Mouse (Mus musculus): ENCODE data around the gene Etfdh.

Etfdh gene

DNA sequence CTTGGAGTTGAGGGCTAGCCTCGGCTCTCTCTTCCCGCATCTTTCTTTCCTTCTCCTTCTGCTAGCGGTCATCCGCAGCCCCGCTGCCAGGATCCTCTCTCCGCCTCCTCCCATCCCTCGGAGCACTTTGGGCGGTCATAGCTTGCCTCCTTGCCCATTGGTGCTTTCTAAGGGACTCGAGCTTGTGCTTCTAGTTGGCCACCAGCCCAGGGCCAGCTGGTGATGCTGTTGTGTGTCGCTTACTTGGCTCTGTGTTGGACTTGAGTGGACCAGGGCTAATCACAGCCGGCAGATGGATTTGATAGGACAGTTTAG, at the start of gene Etfdh:
Etfdh (minus strand) TSS at position 85 of the 315 bp plus-strand sequence.
- DNase-seq = peak; percentile 62

DNA sequence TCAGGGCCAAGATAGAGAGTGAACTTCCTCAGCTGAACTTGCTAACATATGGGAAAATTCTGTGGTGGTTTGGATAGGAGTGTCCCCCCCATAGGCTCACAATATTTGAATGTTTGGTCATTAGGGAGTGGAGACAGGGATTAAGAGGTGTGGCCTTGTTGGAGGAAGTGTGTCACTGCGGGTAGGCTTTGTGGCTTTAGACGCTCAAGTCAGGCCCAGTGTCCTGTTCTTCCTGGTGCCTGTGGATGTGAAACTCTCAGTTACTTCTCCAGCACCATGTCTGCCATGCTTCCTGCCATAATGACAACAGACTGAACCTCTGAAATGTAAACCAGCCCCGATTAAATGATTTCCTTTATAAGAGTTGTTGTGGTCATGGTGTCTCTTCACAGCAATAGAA, 47.1 kb upstream of the Etfdh start:
- DNase-seq = no peak

DNA sequence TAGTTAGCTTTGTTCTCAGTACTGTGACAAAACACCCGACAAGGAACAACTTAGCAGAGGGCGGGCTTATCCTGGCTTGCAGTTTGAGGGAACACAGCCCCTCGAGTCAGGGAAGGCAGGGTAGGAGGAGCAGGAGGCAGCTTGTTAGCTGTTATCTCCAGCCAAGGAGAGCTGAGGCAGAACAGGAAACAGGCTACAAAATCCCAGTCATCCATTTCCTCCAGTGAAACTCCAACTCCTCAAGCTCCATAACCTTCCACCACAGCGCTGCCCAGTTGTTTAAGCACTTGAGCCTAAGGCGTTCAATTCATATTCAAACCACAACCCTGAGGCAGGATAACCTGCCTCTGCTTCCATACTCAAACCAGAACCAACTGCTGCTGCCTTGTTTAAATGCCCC, 45.3 kb upstream of the Etfdh start:
- no peak for DNase-seq

DNA sequence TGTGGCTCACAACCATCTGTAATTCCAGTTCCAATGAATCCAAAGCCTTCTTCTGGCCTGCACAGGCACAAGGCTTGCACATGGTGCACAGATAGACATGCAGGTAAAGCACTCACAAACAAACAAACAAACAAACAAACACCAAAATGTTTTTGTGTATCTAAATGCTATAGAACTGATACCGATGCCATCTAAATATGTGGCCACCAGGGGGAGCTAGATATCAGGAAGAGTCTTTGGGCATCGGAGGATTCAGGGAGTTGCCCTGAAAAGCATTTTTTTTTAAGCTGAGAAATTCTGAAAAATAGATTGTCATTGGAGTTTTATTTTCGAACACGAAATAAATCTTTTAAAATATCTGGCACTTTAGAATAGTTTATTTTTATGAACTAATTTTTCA, 43.8 kb upstream of the Etfdh start:
- DNase-seq = peak; percentile 64

DNA sequence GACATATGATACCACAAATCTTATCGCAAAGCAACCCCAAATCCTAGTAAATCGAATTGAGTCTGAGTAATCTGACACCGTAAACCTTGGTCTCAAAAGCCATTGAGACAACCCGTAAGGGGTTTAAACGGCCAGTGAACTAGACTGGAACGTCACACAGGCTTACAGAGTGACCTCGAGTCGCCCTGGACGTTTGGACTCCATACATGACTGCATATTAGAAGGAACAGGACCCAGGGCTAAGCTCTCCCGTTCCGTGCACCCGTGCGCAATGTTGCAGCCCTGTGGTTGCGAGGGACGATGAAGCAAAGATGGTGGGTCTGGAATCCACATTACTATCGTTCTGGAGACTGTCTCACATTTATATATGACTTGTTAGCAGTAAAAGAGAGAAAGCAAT, 42.9 kb upstream of the Etfdh start:
- DNase-seq = no peak

- DNase-seq = peak; percentile 10
These were observed 41.3 kb upstream of the Etfdh start for GRCm38 (mm10) chr3:79670556-79670955.

GRCm38 (mm10) chr3:79664787-79665408, 35.6 kb upstream of the Etfdh start:
- DNase-seq = peak; percentile 69

DNA sequence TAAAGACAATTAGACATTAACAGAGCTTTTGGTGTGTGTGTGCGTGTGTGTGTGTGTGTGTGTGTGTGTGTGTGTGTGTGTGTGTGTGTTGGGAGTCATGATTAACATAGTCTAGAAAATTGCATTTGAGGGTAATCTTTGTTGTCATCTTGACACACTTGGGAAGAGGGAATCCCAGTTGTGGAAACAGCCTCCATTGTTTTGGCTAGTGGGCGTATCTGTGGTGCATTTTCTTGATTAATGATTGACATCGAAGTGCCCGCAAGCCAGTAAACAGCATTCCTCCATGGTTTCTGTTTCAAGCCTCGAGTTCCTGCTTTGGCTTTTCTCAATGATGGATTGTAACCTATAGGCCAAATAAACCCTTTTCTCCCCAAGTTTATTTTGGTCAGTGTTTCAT, 27.4 kb upstream of the Etfdh start:
- DNase-seq = no peak

DNA sequence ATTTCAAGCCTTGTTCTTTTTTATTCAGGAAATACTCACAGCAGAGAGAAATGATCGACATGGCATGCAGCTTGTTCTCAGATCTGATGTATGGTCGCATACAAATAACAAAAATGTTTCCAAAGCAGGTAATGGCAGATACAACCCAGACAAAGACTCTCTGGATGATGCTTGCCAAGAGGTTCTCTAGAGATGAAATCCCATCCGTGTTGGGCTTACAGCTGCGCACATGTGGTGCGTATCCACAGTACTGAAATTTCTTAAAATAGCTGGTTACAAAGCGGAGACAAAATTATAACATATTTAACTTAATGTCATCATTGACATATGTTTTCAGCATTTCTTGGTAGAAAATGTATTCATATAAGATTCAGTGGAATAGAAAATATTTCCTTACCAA, 22.8 kb upstream of the Etfdh start:
- DNase-seq = no peak

GRCm38 (mm10) chr3:79628561-79629415, 512 bp downstream of the Etfdh start, which contains the start of gene 4930579G24Rik:
TSS of gene 4930579G24Rik (plus strand) at chr3:79629079.
- peak; percentile 99 for DNase-seq

GRCm38 (mm10) chr3:79628182-79628560, 1.1 kb downstream of the Etfdh start:
- peak; percentile 82 for DNase-seq

DNA sequence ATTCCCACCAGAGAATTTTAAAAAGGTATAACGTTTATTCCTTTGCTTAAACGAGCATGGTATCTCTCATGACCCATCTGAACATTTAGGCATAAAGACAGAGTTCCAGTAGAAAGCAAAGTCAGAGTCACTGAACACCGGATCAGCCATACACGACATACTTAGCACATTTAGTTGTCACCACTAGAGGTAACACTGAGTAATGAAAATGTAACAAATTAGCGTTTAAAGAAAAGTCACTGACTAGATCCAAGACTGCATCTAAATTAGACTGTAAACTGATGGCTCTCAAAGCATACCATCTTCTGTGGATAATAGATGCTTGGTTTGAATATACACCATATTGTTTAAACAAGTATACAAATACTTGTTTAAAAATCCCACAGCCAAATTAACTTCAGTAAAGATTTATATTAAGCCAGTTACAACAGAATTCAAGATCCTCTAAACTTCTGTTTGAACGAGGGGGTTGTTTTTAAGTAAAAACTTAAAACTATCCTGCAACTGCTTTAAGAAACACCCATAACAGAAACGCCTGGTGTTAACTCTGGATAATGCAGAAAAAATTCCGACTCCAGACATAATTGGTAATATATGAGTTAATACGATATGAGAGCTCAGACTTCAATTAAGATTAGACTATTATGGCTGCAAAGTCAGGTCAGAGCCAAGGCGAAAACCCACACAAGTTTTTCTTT, 1.7 kb downstream of the Etfdh start:
- DNase-seq = peak; percentile 9

GRCm38 (mm10) chr3:79609886-79610285, 19.4 kb downstream of the Etfdh start:
- DNase-seq = no peak

- DNase-seq = no peak
These were observed 33.8 kb downstream of the Etfdh start for GRCm38 (mm10) chr3:79595468-79595867.

- no peak for DNase-seq
These were observed 37.4 kb downstream of the Etfdh start for GRCm38 (mm10) chr3:79591793-79592471.

DNA sequence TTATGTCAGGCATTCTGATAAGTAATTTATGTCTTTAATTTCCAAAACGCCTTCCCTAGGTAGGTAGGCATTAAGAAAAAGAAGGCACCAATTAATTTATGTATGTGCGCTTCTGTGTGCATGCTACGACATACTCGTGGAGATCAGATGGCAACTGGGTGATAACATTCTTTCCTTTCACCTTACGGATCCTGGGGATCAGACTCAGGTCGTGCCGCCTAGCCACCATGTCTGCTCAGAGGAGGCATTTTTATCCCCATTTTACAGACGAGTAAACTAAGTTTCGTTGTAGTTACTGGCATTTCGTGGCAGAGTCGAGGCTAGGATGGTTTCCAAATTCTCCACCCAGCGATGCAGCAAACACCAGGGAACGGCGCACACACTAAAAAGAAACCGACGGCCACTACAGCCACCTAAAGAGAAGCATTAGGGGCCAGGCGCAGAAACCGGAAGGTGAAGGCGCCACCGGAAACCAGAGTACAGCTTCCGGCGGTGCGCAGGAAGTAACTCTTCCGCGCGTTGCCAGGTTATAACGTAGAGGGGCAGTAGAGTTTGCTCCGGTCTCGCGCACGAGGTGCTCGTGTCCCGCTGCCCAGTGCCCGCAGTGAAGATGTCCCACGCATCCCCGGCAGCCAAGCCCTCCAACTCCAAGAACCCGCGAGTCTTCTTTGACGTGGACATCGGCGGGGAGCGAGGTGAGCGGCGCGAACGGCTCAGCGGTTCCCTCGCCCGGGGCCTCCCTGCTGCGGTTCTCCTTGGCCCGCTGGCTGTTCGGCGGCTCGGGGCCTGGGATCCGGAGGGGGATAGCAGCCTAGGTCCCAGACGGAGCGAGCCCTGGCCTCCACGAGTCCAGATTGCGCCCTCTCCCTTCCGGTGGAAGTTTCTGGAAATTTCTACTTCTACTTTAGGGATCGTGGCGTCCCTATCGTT, 38.2 kb downstream of the Etfdh start, which contains the start of gene Ppid:
Ppid (plus strand) TSS at position 480 of the 930 bp plus-strand sequence.
- peak; percentile 78 for DNase-seq

DNA sequence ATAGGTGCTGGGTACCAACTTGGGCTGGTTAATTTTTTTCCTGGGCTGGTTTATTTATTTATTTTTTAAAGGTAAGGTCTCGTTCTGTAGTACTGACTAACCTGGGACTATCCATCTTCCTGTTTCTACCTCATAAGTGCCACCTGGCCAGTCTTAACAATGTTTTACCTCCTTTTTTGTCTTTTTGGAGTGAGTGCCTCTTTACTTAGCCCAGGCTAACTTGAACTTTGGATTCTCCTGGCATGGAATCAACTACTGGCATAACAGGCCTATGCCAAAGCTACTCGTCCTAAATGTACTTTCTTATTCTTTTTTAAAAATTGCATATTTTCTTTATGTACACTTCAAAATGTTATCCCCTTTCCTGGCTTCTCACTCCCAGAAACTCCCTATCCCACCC, 39.6 kb downstream of the Etfdh start:
- DNase-seq = peak; percentile 76

DNA sequence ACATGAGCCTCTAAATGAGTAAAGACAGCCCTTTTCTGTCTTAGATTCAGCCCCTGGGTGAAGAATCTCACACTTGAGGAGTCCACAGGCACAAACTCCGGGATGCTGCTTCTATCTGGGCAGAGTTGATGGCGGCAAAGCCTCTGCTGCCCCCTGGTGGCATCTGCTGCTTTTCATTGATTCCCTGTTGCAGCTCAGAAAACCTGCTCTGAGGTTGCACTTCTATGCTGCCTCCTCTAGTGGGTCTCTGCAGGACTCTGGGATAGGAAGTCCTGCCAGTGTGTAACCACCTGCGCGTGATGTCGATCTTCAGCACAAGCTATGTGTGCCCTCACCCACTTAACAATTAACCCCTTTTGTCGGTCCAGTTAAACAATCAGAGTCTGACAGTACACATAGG, 42.5 kb downstream of the Etfdh start:
- peak; percentile 96 for DNase-seq

- DNase-seq = no peak
These were observed 49.3 kb downstream of the Etfdh start for GRCm38 (mm10) chr3:79579891-79580575.

DNA sequence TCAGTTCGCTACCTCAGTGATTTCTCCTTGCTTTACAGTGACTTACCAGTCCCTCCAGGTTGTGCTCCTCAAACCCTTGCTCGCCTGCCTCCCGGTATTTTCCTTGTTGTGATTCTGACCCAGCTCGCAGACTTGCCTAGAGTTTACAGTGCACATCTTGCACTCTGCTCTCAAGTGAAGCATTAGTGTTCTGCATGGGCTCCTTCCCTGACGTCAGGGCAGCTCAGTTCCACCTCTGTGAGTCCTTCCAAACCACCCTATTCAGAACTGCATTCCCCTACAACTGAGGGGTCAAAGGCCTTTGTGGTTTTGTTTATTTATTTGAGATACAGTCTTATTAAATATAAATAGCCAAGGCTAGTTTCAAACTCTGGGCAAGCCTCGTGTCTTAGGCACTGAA, 51.1 kb downstream of the Etfdh start:
- DNase-seq = peak; percentile 71

GRCm38 (mm10) chr3:79577606-79578005, 51.7 kb downstream of the Etfdh start:
- DNase-seq = no peak

Data from kidney, adult 9 months (tissue).